Mouse (Mus musculus) bone marrow, adult 2 months (tissue): ENCODE results near the gene Methig1. TPM values are rescaled to one million over a fixed set of nuclear protein-coding genes. Genes with fewer than 3 reads are reported as not detected.

Experiments
- H3K27ac ChIP-seq: fragments of 200-500 bp; 2 replicates; pipeline ENCODE4 v1.5.1; 2012; ENCODE audit warnings: low read depth, mild to moderate bottlenecking, control low read depth, inconsistent platforms, low read length; ENCODE audit not compliant: control insufficient read depth, poor library complexity, insufficient read depth
- H3K4me1 ChIP-seq: fragments of 200-500 bp; 2 replicates; pipeline ENCODE4 v1.6.1; 2011; ENCODE audit warnings: low read length; ENCODE audit not compliant: control insufficient read depth, insufficient read depth
- H3K4me3 ChIP-seq: fragments of 200-500 bp; replicated peaks from 2 replicates; pipeline ENCODE3; 2011; ENCODE audit warnings: mild to moderate bottlenecking, low read depth, low read length, control low read depth; ENCODE audit not compliant: control insufficient read depth
- CTCF ChIP-seq: fragments of 200-500 bp; IDR thresholded peaks from 2 replicates; pipeline ENCODE4 v1.5.1; 2011; ENCODE audit warnings: low read length, control low read depth; ENCODE audit not compliant: control insufficient read depth, insufficient read depth
- POLR2A ChIP-seq: fragments of 200-500 bp; IDR thresholded peaks from 2 replicates; pipeline ENCODE4 v1.6.1; 2011; ENCODE audit warnings: low read depth, mild to moderate bottlenecking, control low read depth, low read length, borderline replicate concordance; ENCODE audit not compliant: control insufficient read depth
- WGBS: fragments of 180-500 bp; shearing (Covaris S2); methylation state at CpG from one replicate; pipeline ENCODE4 v1.1.7; 2018; 5-methylcytosine and 5-hydroxymethylcytosine counted together
- polyA plus RNA-seq: library from polyadenylated mRNA; stranded (reverse); fragments of >200 nt; gene quantifications from 2 replicates; pipeline ENCODE4 v1.2.4, GENCODE M21; 2011; ENCODE audit warnings: low replicate concordance; ENCODE audit not compliant: missing spikeins, insufficient read depth, insufficient read length

Methig1 gene
- polyA plus RNA-seq, 1 experiment: not detected

- Histone ChIP-seq H3K4me1 (peaks cover 4% of the 10 kb centered on the region), H3K27ac (peak overlapping the region; percentile 5), H3K4me3 (peak overlapping the region; percentile 62)
- WGBS: under 1% methylated on average over 65 of the region's 65 CpGs
- TF ChIP-seq CTCF (no peak), POLR2A (peak; percentile 97)
Observed at GRCm38 (mm10) chr15:100422899-100423860, 70.2 kb downstream of the Methig1 start.

GRCm38 (mm10) chr15:100423916-100424315, 71.0 kb downstream of the Methig1 start:
- TF ChIP-seq CTCF (no peak), POLR2A (no peak)
- no peak overlapping the region for H3K27ac ChIP-seq
- peaks cover 4% of the 10 kb centered on the region for H3K4me1 ChIP-seq
- H3K4me3 ChIP-seq: peak overlapping the region; percentile 54
- 2% methylated on average over 14 of the region's 14 CpGs for WGBS

- no peak within 1 kb of the TSS for H3K27ac ChIP-seq
- TF ChIP-seq CTCF (no peak), POLR2A (no peak)
Observed at GRCm38 (mm10) chr15:100424396-100425122, 71.6 kb downstream of the Methig1 start, which contains the start of gene Slc11a2. Gene Slc11a2, minus strand, starts transcription at chr15:100425072.

GRCm38 (mm10) chr15:100428296-100428905, 75.5 kb downstream of the Methig1 start:
- no peak for TF ChIP-seq POLR2A
- TF ChIP-seq CTCF: no peak
- Histone ChIP-seq H3K4me3 (no peak overlapping the region), H3K4me1 (no peaks in the 10 kb centered on the region; the same call in 1 of the 2 replicates), H3K27ac (no peak overlapping the region)
- 86% methylated on average over 13 of the region's 13 CpGs for WGBS

More at GRCm38 (mm10) chr15:100424396-100425122, 71.6 kb downstream of the Methig1 start, which contains the start of gene Slc11a2:
- WGBS: 19% methylated on average over 17 of the region's 17 CpGs
- Histone ChIP-seq H3K4me1 (peaks cover 2% of the 10 kb centered on the region; the same call in 1 of the 2 replicates), H3K4me3 (peak within 1 kb of the TSS; percentile 54)

DNA sequence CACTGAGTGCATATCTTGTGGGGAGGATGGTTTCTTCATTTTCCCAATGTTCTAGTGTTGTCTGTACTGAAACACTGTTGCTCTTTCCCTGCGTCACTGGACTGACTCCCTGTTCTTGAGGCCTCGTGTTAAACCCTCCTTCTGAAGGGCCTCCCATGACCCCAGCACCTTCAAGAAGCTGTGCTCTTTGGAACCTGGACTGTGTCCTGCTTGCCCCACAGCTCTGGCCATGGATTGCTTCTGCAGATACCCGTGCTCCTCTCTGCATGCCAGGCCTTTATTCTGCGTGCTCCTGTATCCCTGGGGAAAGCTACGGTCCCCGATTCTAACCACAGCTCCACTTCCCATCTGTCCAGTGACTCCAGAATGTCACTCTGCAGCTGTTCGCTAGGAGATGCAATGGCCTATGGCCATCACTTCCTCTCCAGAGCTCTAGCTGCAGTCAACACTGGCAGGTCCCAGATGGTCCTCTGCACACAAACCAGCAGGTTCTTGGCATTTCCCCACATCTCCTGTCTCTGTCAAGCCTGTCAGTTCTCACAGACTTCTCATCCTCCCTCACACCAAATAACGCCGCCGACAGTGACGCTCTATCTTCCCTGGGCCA, 77.1 kb downstream of the Methig1 start:
- Histone ChIP-seq H3K27ac (no peak overlapping the region), H3K4me1 (no peaks in the 10 kb centered on the region), H3K4me3 (no peak overlapping the region)
- TF ChIP-seq POLR2A (no peak), CTCF (no peak)
- WGBS: 71% methylated on average over 11 of the region's 11 CpGs

- WGBS: 55% methylated on average over 4 of the region's 4 CpGs
- no peak overlapping the region for H3K4me3 ChIP-seq
- no peaks in the 10 kb centered on the region for H3K4me1 ChIP-seq
- H3K27ac ChIP-seq: no peak overlapping the region
- TF ChIP-seq CTCF (no peak), POLR2A (no peak)
Observed at GRCm38 (mm10) chr15:100433234-100433633, 80.3 kb downstream of the Methig1 start.

Other genes starting within 250 kb of the Methig1 start
- gene Atf1, start 125.3 kb upstream of the Methig1 start, polyA plus RNA-seq: 36.5 and 58.0 TPM in 2 replicates
- not detected in 2 replicates for gene Tmprss12, start 72.3 kb upstream of the Methig1 start, polyA plus RNA-seq
- gene Mettl7a1, start 49.0 kb upstream of the Methig1 start, polyA plus RNA-seq: 29.4 and 34.3 TPM in 2 replicates
- not detected in 2 replicates for gene Mettl7a3, start 18.2 kb upstream of the Methig1 start, polyA plus RNA-seq
- gene Mettl7a2, start 51 bp downstream of the Methig1 start, polyA plus RNA-seq: not detected in 2 replicates
- gene Higd1c, start 11.4 kb downstream of the Methig1 start, polyA plus RNA-seq: not detected in 2 replicates
- not detected in 2 replicates for gene Gm5475, start 69.0 kb downstream of the Methig1 start, polyA plus RNA-seq
- gene Slc11a2, start 71.9 kb downstream of the Methig1 start, polyA plus RNA-seq: 27.7 and 30.7 TPM in 2 replicates
- gene Letmd1, start 115.9 kb downstream of the Methig1 start, polyA plus RNA-seq: 10.9 and 19.1 TPM in 2 replicates
- gene Csrnp2, start 142.3 kb downstream of the Methig1 start, polyA plus RNA-seq: 0.43 and 3.0 TPM in 2 replicates
- 9.5 and 11.8 TPM in 2 replicates for gene Tfcp2, start 198.9 kb downstream of the Methig1 start, polyA plus RNA-seq
- gene Pou6f1, start 246.8 kb downstream of the Methig1 start, polyA plus RNA-seq: 5.9 and 7.7 TPM in 2 replicates